Mouse (Mus musculus) heart, embryonic 16.5 days (tissue): ENCODE data around the gene Gm20425. TPM values are rescaled to one million over a fixed set of nuclear protein-coding genes. Genes with fewer than 3 reads are reported as not detected.

Source experiments
- ATAC-seq: fragments of 200-750 bp; cut with Nextera tagmentation; replicated peaks from 2 replicates; pipeline ENCODE4 v1.8.0; 2017; ENCODE audit warnings: moderate number of reproducible peaks; ENCODE audit not compliant: insufficient read depth, low FRiP score; ENCODE audit errors: extremely low read depth
- H3K27ac ChIP-seq: fragments of 300-500 bp; sonication (generic); 2 replicates; pipeline ENCODE4 v1.5.1; 2014; ENCODE audit warnings: mild to moderate bottlenecking, low read length, control low read depth, moderate library complexity
- H3K27me3 ChIP-seq: fragments of 300-500 bp; sonication (generic); 2 replicates; pipeline ENCODE4 v1.6.1; 2014; ENCODE audit warnings: low read length, mixed read lengths; ENCODE audit not compliant: control insufficient read depth, insufficient read depth
- H3K36me3 ChIP-seq: fragments of 300-500 bp; sonication (generic); 2 replicates; pipeline ENCODE4 v1.6.1; 2014; ENCODE audit not compliant: control insufficient read depth, insufficient read depth
- H3K4me1 ChIP-seq: fragments of 300-500 bp; sonication (generic); 2 replicates; pipeline ENCODE4 v1.6.1; 2014; ENCODE audit warnings: low read length, mixed read lengths; ENCODE audit not compliant: control insufficient read depth, insufficient read depth
- H3K4me2 ChIP-seq: fragments of 300-500 bp; sonication (generic); 2 replicates; pipeline ENCODE4 v1.6.1; 2014; ENCODE audit warnings: low read depth, mild to moderate bottlenecking, control low read depth, low read length
- H3K4me3 ChIP-seq: fragments of 300-500 bp; sonication (generic); 2 replicates; pipeline ENCODE4 v1.5.1; 2014; ENCODE audit warnings: mild to moderate bottlenecking, control low read depth, low read length
- H3K9ac ChIP-seq: fragments of 300-500 bp; sonication (generic); 2 replicates; pipeline ENCODE4 v1.6.1; 2014; ENCODE audit warnings: low read length, control low read depth
- H3K9me3 ChIP-seq: fragments of 300-500 bp; sonication (generic); replicated peaks from 2 replicates; pipeline ENCODE4 v1.6.1; 2016; ENCODE audit warnings: low read length; ENCODE audit not compliant: control insufficient read depth
- WGBS: fragments of 180-500 bp; shearing (Covaris S2); extraction: QIAGEN DNeasy Blood & Tissue Kit; methylation state at CpG from one replicate; pipeline ENCODE4 v1.1.7; 2014; 5-methylcytosine and 5-hydroxymethylcytosine counted together
- polyA plus RNA-seq: library from polyadenylated mRNA; unstranded; fragments of >200 nt; fragmentation: Nextera tagmentation; extraction: Ambion mirVana; gene quantifications from 2 replicates; pipeline ENCODE4 v1.2.1, GENCODE M21; 2015

Gm20425 gene
- polyA plus RNA-seq, 1 experiment from 2014 or later: 4.4 TPM

DNA sequence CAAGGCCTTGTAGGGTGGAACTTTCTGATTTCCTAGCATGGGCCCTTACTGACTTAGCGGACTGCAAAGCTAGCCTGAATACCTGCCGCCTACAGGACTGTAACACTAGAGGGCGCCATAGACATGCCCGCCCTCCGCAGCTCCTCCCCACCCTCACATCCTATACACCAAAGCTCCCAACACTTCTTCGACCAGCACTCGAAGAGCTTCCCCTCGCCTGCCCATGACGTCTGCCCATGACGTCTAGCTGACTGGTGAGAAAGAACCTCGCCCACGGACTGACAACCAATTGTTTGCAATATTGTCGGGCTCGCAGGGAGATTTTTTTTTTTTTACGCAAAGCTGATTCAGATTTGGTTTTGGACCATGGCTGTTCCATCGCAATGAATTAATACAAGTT lies 22.3 kb downstream of the Gm20425 start:
- Histone ChIP-seq H3K9me3 (no peaks in the 10 kb centered on the region; the same call in 1 of the 2 replicates), H3K27me3 (no peaks in the 10 kb centered on the region), H3K4me1 (no peaks in the 10 kb centered on the region), H3K36me3 (no peaks in the 10 kb centered on the region), H3K4me3 (peak overlapping the region; percentile 41), H3K4me2 (peak overlapping the region; percentile 74), H3K27ac (no peak overlapping the region), H3K9ac (no peak overlapping the region)
- ATAC-seq: peak; percentile 89
- 9% methylated on average over 16 of the region's 16 CpGs for WGBS

GRCm38 (mm10) chr9:103205786-103206185 lies 24.3 kb downstream of the Gm20425 start:
- Histone ChIP-seq H3K9me3 (no peaks in the 10 kb centered on the region; the same call in 1 of the 2 replicates), H3K27ac (no peak overlapping the region), H3K36me3 (no peaks in the 10 kb centered on the region), H3K4me2 (no peak overlapping the region), H3K9ac (no peak overlapping the region), H3K27me3 (no peaks in the 10 kb centered on the region), H3K4me3 (no peak overlapping the region), H3K4me1 (peaks cover 4% of the 10 kb centered on the region; the same call in 1 of the 2 replicates)
- ATAC-seq: no peak
- WGBS: 83% methylated on average over 5 of the region's 5 CpGs

GRCm38 (mm10) chr9:103201561-103202260 lies 28.4 kb downstream of the Gm20425 start, which contains the start of gene Srprb:
Srprb (minus strand) TSS chr9:103202137.
- WGBS: under 1% methylated on average over 45 of the region's 45 CpGs
- H3K27me3 ChIP-seq: no peaks in the 10 kb centered on the region
- H3K9ac ChIP-seq: peak within 1 kb of the TSS; percentile 93
- peak within 1 kb of the TSS; percentile 68 for H3K4me2 ChIP-seq
- H3K4me1 ChIP-seq: peaks cover 4% of the 10 kb centered on the region; the same call in 1 of the 2 replicates
- H3K4me3 ChIP-seq: peak within 1 kb of the TSS; percentile 93
- H3K27ac ChIP-seq: peak within 1 kb of the TSS; percentile 87
- peaks cover 24% of the 10 kb centered on the region for H3K36me3 ChIP-seq
- H3K9me3 ChIP-seq: no peaks in the 10 kb centered on the region; the same call in 1 of the 2 replicates
- ATAC-seq: peak; percentile 99

- 81% methylated on average over 4 of the region's 4 CpGs for WGBS
- Histone ChIP-seq H3K36me3 (peaks cover 26% of the 10 kb centered on the region), H3K9me3 (no peaks in the 10 kb centered on the region), H3K4me3 (no peak overlapping the region), H3K4me2 (no peak overlapping the region), H3K4me1 (no peaks in the 10 kb centered on the region), H3K27ac (no peak overlapping the region), H3K9ac (no peak overlapping the region), H3K27me3 (no peaks in the 10 kb centered on the region)
- no peak for ATAC-seq
Measured at GRCm38 (mm10) chr9:103188416-103188815, 41.7 kb downstream of the Gm20425 start.

GRCm38 (mm10) chr9:103186747-103187146 lies 43.4 kb downstream of the Gm20425 start:
- H3K27ac ChIP-seq: no peak overlapping the region
- H3K9ac ChIP-seq: no peak overlapping the region
- 59% methylated on average over 9 of the region's 9 CpGs for WGBS
- no peak overlapping the region for H3K4me3 ChIP-seq
- no peak for ATAC-seq
- no peaks in the 10 kb centered on the region for H3K4me1 ChIP-seq
- no peaks in the 10 kb centered on the region for H3K27me3 ChIP-seq
- peaks cover 22% of the 10 kb centered on the region for H3K36me3 ChIP-seq
- H3K9me3 ChIP-seq: no peaks in the 10 kb centered on the region
- H3K4me2 ChIP-seq: no peak overlapping the region

DNA sequence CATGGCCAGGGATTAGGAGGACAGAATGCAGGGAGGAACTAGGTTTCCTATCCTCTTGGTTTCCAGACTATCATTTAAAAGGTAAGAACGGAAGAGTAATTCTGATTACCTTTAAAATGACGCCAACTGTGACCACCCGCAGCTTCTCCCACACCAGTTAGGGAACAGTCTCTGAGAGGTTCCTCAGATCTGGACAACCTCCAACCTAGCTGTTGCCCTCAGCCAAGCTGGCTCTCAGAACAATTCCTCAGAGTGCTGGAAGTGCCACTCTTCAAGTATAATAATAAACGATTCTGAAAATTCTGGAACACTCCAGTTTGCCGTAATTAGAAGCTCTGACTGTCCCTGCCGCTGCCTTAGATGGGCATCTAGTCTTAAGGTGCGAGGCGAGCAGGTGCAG lies 44.2 kb downstream of the Gm20425 start:
- WGBS: 73% methylated on average over 8 of the region's 8 CpGs
- H3K36me3 ChIP-seq: peaks cover 22% of the 10 kb centered on the region
- no peaks in the 10 kb centered on the region for H3K4me1 ChIP-seq
- ATAC-seq: no peak
- no peaks in the 10 kb centered on the region for H3K27me3 ChIP-seq
- H3K4me3 ChIP-seq: no peak overlapping the region
- no peaks in the 10 kb centered on the region for H3K9me3 ChIP-seq
- no peak overlapping the region for H3K9ac ChIP-seq
- no peak overlapping the region for H3K27ac ChIP-seq
- H3K4me2 ChIP-seq: no peak overlapping the region

DNA sequence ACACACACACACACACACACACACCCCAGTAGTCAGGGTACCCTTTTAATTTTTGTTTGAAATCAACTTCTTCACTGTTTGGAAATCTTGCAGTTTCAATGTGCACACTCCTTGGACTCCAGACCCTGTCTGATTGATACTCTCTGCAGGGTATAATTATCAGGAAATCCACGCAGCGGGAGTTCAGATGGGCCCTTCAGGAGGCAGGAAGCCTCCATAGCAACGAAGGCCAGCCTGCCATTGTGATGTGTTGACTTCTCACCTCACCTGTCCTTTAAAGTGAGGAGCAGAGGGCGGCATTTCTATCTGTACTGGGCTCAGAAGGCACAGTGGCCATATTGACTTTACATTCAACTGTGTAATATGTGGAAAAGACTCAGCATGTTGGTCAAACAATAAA lies 45.3 kb downstream of the Gm20425 start:
- H3K4me1 ChIP-seq: peaks cover 7% of the 10 kb centered on the region
- no peaks in the 10 kb centered on the region for H3K27me3 ChIP-seq
- no peak for ATAC-seq
- H3K9me3 ChIP-seq: no peaks in the 10 kb centered on the region
- H3K4me2 ChIP-seq: no peak overlapping the region
- WGBS: 61% methylated on average over 4 of the region's 4 CpGs
- H3K27ac ChIP-seq: no peak overlapping the region
- H3K36me3 ChIP-seq: peaks cover 12% of the 10 kb centered on the region
- no peak overlapping the region for H3K9ac ChIP-seq
- H3K4me3 ChIP-seq: no peak overlapping the region

DNA sequence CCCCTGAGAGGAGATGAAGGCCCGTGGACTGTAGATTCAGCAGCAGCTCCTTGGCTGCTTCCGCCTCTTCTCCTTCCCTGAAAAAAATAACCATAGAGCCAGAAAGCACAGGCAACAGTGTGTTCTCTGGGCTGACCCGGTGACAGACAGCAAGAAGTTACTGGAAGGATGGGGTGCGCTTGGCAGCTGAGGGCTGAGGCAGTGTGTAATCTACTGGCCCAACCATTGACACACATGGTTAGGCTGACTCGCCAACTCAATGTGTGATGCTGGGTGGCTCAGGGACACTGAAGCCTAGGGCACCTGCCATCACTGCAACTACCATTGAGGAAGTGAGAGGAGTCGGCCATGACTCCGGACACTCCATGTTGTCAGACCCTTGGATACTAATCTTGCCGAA lies 48.2 kb downstream of the Gm20425 start:
- H3K4me1 ChIP-seq: peaks cover 7% of the 10 kb centered on the region
- H3K27me3 ChIP-seq: no peaks in the 10 kb centered on the region
- ATAC-seq: no peak
- H3K4me2 ChIP-seq: no peak overlapping the region
- no peak overlapping the region for H3K27ac ChIP-seq
- 90% methylated on average over 8 of the region's 8 CpGs for WGBS
- no peaks in the 10 kb centered on the region for H3K36me3 ChIP-seq
- H3K9me3 ChIP-seq: no peaks in the 10 kb centered on the region
- H3K4me3 ChIP-seq: no peak overlapping the region
- no peak overlapping the region for H3K9ac ChIP-seq

DNA sequence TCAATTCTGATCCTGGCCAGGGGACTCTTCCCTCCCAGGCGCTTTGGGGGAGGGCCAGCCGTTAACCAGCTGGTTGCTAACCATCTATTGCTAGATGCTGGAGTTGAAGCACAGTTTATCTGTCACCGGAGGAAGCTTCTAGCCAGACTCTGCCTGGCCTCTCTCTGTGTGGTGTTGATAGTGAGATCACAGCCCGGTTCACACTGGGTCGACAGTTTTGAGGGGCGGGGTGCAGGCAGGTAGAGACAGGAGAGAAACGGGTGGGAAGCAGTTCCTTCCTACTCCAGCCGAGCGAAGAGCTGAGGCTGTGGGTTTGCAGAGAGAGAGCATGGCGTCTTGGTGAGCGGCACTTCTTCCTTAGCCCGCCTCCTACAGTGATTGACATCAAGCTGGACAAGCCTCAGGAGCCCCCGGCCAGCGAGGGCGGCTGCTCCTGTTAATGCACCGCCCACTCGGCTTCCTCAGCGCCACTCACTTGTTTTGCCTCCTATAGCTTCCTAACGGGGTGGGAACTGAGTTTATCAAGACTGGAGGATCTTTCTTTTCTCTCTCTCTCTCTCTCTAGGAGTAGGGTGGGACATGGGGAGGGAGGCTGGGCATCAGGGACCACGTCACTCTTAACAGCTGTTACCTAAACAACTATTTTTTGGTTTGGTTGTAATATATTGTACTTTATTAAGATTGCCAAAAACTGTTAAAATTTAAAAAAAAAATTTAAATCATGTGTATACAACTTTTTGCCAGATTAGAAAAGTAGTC lies 49.1 kb downstream of the Gm20425 start:
- Histone ChIP-seq H3K27ac (peak overlapping the region; percentile 71), H3K4me1 (peaks cover 7% of the 10 kb centered on the region), H3K9ac (peak overlapping the region; percentile 76), H3K27me3 (no peaks in the 10 kb centered on the region), H3K36me3 (no peaks in the 10 kb centered on the region), H3K4me3 (peak overlapping the region; percentile 62), H3K4me2 (peak overlapping the region; percentile 87), H3K9me3 (no peaks in the 10 kb centered on the region)
- WGBS: under 1% methylated on average over 20 of the region's 20 CpGs
- peak; percentile 89 for ATAC-seq
